Comparison of ENCODE assay signal across 7 mouse cellular contexts in genomic region chr13:30259912-30260560, GRCm38 (mm10).
DNase-seq lines count a peak whose midpoint lies in the region; TF ChIP-seq lines count a peak whose summit lies in the region.

No protein-coding gene starts in this region.

- DNase-seq in adipocyte (ENCODE audit: low spot score) = peak; percentile 81
- DNase-seq in cerebellum, postnatal 10 days = peak; percentile 81 to 87
- peak; percentile 57 to 71 for DNase-seq in frontal cortex, postnatal 14 days (ENCODE audit: low spot score in 2 of 2)
- DNase-seq in hindlimb bud, embryonic 11.5 days (ENCODE audit: extremely low spot score, low read depth, low spot score) = peak; percentile 73
- peak; percentile 69 to 72 for DNase-seq in left cerebral cortex, adult 2 months (ENCODE audit: extremely low spot score in 1 of 2, low spot score in 2 of 2)
- peak; percentile 70 for DNase-seq in midbrain, embryonic 10.5 days (ENCODE audit: low spot score)
- peak; percentile 68 for DNase-seq in skeletal muscle tissue, adult 2 months (ENCODE audit: low read depth, low spot score)

- H3K36me3 ChIP-seq in midbrain, embryonic 10.5 days = no peaks in the 10 kb centered on the region

- TF ChIP-seq CTCF in left cerebral cortex, adult 2 months (IDR thresholded peaks at IDR 0.05) = peak; percentile 86

- no peaks in the 10 kb centered on the region for H3K4me1 ChIP-seq in midbrain, embryonic 10.5 days

- 13% methylated on average over 8 of the region's 8 CpGs for WGBS in midbrain, embryonic 10.5 days

- no peak overlapping the region for H3K4me3 ChIP-seq in left cerebral cortex, adult 2 months
- no peak overlapping the region for H3K4me3 ChIP-seq in midbrain, embryonic 10.5 days

- no peaks in the 10 kb centered on the region for H3K27me3 ChIP-seq in midbrain, embryonic 10.5 days (ENCODE audit: low read depth, poor library complexity, severe bottlenecking)

- intact Hi-C loops in left cerebral cortex, adult 2 months (cut with DNase I) = loop anchor here (1.0 to 2.0 kb wide), 3 partner anchors 167 to 403 kb away; partner anchors contain the start of gene E2f3

- no peaks in the 10 kb centered on the region for H3K9me3 ChIP-seq in midbrain, embryonic 10.5 days (replicated peaks)

- H3K27ac ChIP-seq in left cerebral cortex, adult 2 months = no peak overlapping the region
- H3K27ac ChIP-seq in midbrain, embryonic 10.5 days (replicated peaks) = no peak overlapping the region
